Mouse (Mus musculus): ENCODE data around the gene Zfx.
A peak's percentile ranks its signal among the peaks of the same experiment; 100 is the strongest.

The Zfx gene

GRCm38 (mm10) chrX:94118350-94118749 lies 5.2 kb downstream of the Zfx start:
- peak; percentile 68 for TF ChIP-seq GATA4 (IDR thresholded peaks at IDR 0.05; ENCODE audit: insufficient replicate concordance, low read length)

GRCm38 (mm10) chrX:94115882-94116281 lies 7.6 kb downstream of the Zfx start:
- no peak for TF ChIP-seq GATA4 (IDR thresholded peaks at IDR 0.05; ENCODE audit: insufficient replicate concordance, low read length)

DNA sequence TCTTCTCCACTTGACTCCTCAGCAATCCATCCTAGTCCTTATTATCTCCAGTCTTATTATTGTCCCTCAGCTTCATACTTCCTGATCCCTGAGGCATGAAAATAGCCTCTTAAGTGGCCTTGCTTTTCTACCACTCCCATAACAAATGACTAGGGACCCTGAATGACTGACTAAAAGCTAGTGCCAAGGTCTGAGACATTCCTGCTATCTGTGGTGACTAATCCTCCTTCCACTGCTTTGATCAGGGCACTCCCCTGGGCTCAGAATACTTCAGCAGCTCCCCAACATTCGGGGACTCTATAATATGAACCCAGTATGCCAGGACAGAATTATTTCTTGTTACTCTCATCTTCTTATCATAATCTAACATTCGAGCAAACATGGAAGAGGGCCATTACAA lies 17.5 kb downstream of the Zfx start:
- no peak for TF ChIP-seq GATA4 (IDR thresholded peaks at IDR 0.05; ENCODE audit: insufficient replicate concordance, low read length)

DNA sequence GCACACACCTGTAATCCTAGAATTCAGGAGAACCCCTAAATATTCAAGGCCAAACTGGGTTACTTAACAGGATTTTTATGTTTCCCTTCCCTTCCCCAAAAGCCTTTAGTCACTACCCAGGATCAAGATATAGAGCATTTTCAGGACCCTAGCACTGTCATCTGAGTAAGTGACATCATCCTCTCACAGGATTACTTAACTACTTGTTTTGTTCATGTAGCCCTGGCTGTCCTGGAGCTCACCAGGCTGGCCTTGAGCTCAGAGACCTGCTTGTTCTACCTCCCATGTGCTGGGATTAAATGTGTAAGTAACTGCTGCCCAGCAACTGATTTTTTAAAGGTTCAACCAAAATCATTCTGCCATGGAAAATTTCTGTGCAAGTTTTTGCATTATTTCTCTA lies 20.6 kb downstream of the Zfx start:
- TF ChIP-seq GATA4 (IDR thresholded peaks at IDR 0.05; ENCODE audit: insufficient replicate concordance, low read length): no peak

GRCm38 (mm10) chrX:94100561-94100960 lies 22.9 kb downstream of the Zfx start:
- no peak for TF ChIP-seq GATA4 (IDR thresholded peaks at IDR 0.05; ENCODE audit: insufficient replicate concordance, low read length)

- no peak for TF ChIP-seq GATA4 (IDR thresholded peaks at IDR 0.05; ENCODE audit: insufficient replicate concordance, low read length)
Observed at GRCm38 (mm10) chrX:94091001-94091400, 32.5 kb downstream of the Zfx start.

DNA sequence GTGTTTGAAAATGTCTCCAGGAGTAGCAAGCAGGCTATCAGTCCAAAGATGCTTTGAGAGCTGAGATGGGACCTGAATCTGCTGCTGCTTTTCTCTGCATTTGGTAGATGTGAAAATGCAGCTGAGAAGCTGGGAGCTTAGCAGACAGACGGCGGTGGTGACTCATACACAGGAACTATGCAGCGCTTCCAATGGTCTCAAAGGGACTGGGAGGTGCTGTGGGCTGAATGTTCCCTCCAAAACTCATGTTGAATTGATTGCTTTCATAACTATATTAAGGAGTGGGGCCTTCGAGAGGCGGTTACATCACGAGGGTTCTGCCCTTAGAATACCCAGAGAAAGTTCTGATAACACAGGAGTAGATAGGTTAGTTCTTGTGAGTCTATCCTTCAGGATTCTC lies 62.3 kb downstream of the Zfx start:
- TF ChIP-seq GATA4 (IDR thresholded peaks at IDR 0.05; ENCODE audit: insufficient replicate concordance, low read length): no peak

DNA sequence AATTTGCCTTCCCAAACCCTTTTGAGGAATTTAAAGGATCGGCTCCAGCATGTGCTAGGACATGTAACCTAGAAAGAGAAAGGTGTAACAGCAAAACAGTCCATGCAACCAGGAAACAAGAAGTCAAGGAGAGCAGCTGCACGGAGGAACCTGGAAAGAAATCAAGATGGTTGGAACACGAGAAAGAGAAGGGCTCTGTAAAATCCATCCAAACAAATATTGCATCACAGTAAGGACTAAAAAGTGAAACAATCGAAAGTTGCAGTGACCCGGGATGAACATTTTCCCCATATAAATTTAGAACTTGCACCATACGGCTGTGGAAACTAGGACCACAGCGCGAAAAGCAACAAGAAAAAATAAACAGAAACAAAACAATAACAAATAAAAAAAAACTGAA lies 62.8 kb downstream of the Zfx start:
- no peak for TF ChIP-seq GATA4 (IDR thresholded peaks at IDR 0.05; ENCODE audit: insufficient replicate concordance, low read length)

DNA sequence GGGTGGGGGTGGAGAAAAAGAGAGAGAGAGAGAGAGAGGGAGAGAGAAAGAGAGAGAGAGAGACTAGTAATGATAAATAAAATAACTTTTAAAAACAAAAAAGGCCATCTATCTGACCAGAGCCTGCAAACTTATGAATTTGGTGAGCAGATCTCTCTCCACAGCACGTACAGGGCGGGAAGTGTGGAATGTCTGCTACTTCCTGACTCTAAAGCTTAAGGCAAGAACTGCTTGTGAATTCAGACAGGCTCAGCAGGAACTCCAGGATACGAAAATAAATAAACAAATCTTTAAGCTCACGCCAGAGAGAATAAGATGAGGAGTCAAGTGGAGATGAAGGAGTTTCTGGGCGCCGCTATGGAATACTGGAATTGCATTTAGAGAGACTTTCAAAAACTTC lies 64.8 kb downstream of the Zfx start:
- no peak for TF ChIP-seq GATA4 (IDR thresholded peaks at IDR 0.05; ENCODE audit: insufficient replicate concordance, low read length)

DNA sequence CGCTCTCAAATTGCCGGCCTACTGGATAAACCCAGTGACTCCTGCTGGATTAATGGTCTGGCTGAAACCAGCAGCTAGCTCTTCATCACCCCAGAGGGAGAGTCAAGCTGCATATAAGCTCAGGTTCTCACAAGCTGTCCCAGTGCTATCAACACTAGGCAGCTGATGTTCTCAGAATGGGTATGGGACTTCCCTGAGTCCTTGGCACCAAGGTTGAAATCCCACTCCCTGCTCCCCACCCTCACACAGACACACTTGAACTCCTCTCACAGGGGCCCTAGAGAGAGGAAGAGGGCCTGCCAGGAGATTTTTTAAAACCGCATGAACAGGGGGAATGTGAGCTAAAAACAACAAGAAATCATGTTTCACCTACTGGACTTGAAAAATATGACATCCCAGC lies 74.5 kb downstream of the Zfx start:
- no peak for TF ChIP-seq GATA4 (IDR thresholded peaks at IDR 0.05; ENCODE audit: insufficient replicate concordance, low read length)

- TF ChIP-seq GATA4 (IDR thresholded peaks at IDR 0.05; ENCODE audit: insufficient replicate concordance, low read length): no peak
Observed at GRCm38 (mm10) chrX:94048048-94048447, 75.5 kb downstream of the Zfx start.

DNA sequence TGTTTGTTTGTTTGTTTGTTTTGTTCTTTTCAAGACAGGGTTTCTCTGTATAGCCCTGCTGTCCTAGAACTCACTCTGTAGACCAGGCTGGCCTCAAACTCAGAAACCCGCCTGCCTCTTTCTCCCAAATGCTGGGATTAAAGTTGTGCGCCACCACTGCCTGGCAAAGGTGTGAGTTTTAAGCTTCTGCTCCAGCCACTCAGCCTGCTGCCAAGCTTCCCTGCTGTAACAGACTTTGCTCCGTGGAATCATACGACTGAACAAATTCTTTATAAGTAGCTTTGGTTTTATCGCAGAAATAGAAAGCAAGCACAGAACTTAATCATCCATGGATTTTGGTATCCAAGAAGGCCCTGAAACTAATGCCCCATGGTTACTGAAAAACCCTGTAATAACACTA lies 76.1 kb downstream of the Zfx start:
- TF ChIP-seq GATA4 (IDR thresholded peaks at IDR 0.05; ENCODE audit: insufficient replicate concordance, low read length): no peak

DNA sequence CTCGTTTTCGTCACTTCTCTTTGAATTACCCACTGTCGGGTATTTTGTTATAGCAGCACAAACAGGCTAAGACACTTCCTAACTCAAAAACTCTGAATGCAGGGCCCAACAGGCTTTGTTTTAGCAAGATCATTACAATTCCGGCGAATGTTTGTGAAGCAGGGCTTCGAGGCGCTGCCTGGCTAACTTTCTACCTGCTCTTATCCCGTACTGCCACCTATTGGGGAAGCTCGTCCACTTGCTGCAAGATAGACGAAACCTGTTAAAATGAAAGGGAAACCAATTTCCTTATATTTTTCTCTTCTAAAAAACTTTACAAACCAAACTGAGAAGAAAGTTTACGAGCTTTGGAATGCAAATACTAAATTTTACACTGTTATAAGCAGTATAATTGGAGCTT lies 90.6 kb downstream of the Zfx start:
- TF ChIP-seq GATA4 (IDR thresholded peaks at IDR 0.05; ENCODE audit: insufficient replicate concordance, low read length): no peak

DNA sequence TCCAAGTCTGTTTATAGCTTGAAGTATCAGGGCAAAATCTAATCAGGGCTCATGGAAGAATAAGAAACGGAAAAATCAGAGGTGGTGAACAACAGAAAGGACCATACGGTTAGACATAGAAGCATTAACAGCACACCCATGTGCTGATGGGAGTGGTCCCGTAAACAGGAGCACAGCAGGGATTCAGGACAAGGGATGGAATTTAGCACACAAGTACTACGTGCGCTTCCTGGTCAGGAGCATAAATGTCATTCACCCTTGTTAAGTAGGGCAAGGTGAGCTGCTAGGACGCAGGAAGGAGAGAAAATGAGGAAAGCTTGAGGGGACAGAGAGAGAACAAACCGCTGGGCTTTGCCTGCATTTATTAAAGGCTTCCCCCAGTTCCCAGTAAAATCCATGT lies 93.4 kb downstream of the Zfx start:
- no peak for TF ChIP-seq GATA4 (IDR thresholded peaks at IDR 0.05; ENCODE audit: insufficient replicate concordance, low read length)

Data from liver, adult (tissue).